Mouse (Mus musculus): ENCODE measurements around the gene Orai1.

The Orai1 gene

DNA sequence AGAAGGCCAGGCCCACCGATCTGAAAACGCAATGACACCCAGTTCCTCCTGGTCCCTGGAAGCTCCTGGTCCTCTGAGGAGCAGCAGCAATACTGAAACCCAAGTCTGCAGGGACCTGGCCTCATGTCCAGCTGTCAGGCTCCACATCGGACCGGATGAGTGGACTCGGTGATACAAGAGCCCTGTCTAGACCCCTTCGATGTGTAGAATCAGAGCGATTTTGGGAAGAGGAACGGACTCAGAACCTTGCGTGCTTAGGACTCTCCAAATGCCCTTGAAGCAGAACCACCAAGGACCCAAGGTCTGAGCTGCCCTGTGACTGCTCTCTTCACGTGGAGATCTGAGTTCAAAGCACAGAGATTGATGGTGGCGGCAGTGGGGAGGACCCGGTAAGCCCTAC is 53.2 kb downstream of the Orai1 start, which contains the start of gene Tmem120b:
Gene Tmem120b (plus strand): TSS at position 301 of the 400 bp plus-strand sequence.
- DNase-seq (ENCODE audit: low spot score), result no peak

DNA sequence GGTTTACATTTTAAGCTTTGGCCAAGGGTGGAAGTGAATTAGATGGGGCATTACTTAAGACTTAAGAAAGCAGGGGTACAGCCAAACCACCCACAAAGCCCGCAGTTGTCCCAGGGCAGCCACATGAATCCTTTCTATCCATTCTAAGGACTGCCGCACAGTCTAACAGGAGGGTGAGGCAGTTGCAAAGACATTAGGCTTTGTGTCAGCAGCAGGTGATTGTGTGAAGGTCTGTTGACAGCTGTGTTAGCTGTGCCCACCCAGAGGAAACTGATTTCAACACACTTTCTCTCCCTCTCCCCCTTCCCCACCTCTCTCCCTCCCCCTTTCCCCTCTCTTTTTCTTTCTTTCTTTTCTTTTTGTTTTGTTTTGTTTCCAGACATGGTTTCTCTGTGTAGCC is 53.8 kb downstream of the Orai1 start:
- DNase-seq (ENCODE audit: low spot score), result no peak

DNA sequence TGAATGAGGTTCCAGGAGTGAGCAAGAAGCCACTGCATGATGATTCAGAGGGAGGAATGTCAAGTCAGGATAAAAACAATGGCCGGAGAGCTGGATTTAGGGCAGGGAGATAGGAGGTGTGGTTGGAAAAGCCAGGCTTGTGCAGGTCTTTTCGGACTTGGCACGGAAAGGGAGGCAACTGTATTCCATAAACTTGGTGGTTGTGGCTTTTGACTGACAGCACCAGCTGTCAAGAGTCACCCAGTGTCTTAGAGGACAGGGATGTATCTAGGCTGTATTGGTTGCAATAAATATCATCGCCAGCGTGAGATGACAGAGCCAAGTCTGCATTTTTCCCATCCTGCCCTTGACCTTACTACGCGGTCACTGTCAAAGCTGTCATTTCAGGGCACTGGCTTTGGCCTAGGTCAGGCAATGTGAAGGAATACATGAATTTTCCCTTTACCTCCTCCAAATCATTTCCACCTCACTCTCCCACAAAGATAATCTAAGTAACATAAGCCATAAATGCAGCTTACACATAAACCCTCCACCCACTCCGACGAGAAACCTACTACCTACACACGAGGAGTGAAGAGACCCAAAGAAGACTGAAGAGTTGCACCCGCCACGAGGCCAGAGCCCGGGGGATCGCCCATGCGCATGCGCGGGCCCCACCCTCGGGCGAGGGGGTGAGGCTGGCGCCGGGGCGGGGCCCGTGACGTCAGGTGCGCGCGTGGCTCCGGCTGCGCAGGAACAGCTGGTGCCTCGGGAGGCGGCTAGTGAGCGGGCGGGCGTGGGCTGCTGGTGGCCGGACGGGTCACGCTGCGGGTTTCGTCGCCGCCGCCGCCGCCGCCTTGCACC is 60.9 kb downstream of the Orai1 start:
- DNase-seq (ENCODE audit: low spot score), result peak; percentile 92

DNA sequence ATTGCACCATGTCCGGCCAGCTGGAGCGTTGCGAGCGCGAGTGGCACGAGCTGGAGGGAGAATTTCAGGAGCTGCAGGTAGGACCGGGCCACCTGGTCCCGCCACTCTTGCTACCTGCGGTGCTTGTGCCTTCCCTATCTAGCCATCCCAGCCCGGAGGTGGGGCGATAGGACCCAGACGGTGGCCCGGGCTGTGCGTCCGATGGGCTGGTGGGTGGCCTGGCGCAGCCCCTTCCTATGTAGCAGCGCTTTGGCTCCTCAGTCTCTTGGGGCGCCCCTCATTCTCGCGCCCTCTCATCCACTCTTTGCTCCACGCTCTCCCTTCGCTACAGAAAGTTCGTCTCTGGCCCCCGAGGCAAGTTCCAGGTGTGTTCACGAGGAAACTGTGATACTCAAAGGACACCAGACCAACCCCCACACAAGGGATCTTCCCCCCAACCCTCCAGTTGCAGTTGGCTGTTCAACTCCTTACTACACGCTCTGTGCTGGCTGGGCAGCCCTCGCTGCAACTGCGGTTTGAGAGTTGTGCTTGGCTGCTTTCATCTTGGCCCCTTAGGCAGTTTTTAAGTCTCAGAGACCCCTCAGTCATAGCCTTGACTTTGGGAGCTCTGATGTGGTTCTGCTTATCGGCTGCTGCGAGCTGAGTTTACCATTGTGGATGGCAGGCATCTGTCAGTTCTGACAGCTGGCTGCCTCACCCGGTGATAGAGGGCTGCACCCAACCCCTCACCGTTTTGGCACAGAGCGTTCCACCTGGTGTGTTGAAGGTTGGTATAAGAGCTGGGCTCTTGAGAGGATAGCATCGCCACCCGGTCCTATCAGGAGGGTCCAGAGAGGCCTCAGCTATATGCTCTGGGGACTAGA is 61.8 kb downstream of the Orai1 start:
- DNase-seq (ENCODE audit: low spot score), result no peak

- no peak for DNase-seq (ENCODE audit: low spot score)
These were observed 64.7 kb downstream of the Orai1 start for GRCm38 (mm10) chr5:123079568-123079967.

DNA sequence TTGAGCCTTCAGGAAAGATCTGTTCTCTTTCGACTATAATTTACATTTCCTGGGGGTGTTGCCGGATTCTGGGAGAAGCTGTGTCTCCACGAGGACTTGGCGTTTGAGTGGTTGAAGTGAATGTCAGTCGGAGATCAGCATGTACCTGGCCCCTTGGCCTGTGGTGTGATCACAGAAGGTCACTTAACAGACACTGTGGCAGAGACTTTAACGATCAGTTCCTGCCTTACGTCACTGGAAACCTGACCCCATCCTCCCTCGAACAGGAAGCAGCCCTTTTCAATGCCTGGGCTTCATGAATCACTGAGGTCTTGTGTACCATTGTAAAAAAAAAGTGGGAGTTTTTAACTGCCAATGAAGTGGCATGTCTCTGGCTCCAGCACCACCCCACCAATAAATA is 65.2 kb downstream of the Orai1 start:
- DNase-seq (ENCODE audit: low spot score), result no peak
